Mouse (Mus musculus) kidney, embryonic 15.5 days (tissue): ENCODE results near the gene Egflam. TPM values are rescaled to one million over a fixed set of nuclear protein-coding genes. Genes with fewer than 3 reads are reported as not detected.

ENCODE experiments used
- ATAC-seq: fragments of 200-750 bp; cut with Nextera tagmentation; replicated peaks from 2 replicates; pipeline ENCODE4 v1.8.0; 2017; ENCODE audit warnings: moderate TSS enrichment; ENCODE audit not compliant: low FRiP score
- H3K27ac ChIP-seq: fragments of 300-500 bp; sonication (generic); 2 replicates; pipeline ENCODE4 v1.5.1; 2015; ENCODE audit warnings: mild to moderate bottlenecking, inconsistent platforms
- H3K27me3 ChIP-seq: fragments of 300-500 bp; sonication (generic); 2 replicates; pipeline ENCODE4 v1.6.1; 2015; ENCODE audit warnings: inconsistent platforms
- H3K36me3 ChIP-seq: fragments of 300-500 bp; sonication (generic); 2 replicates; pipeline ENCODE4 v1.6.1; 2015; ENCODE audit warnings: inconsistent platforms
- H3K4me1 ChIP-seq: fragments of 300-500 bp; sonication (generic); 2 replicates; pipeline ENCODE4 v1.6.1; 2015; ENCODE audit warnings: inconsistent platforms
- H3K4me2 ChIP-seq: fragments of 300-500 bp; sonication (generic); 2 replicates; pipeline ENCODE4 v1.6.1; 2015; ENCODE audit warnings: moderate library complexity, mild to moderate bottlenecking, inconsistent platforms
- H3K4me3 ChIP-seq: fragments of 300-500 bp; sonication (generic); replicated peaks from 2 replicates; pipeline ENCODE4 v1.5.1; 2015; ENCODE audit warnings: mild to moderate bottlenecking, inconsistent platforms
- H3K9ac ChIP-seq: fragments of 300-500 bp; sonication (generic); 2 replicates; pipeline ENCODE4 v1.6.1; 2015; ENCODE audit warnings: mild to moderate bottlenecking, inconsistent platforms
- H3K9me3 ChIP-seq: fragments of 300-500 bp; sonication (generic); replicated peaks from 2 replicates; pipeline ENCODE4 v1.6.1; 2016; ENCODE audit warnings: inconsistent platforms
- WGBS: fragments of 180-500 bp; shearing (Covaris S2); methylation state at CpG from one replicate; pipeline ENCODE4 v1.1.7; 2015; ENCODE audit warnings: mixed read lengths; 5-methylcytosine and 5-hydroxymethylcytosine counted together
- polyA plus RNA-seq: library from polyadenylated mRNA; unstranded; fragments of >200 nt; fragmentation: Nextera tagmentation; extraction: Ambion mirVana; gene quantifications from 2 replicates; pipeline ENCODE4 v1.2.1, GENCODE M21; 2015

Gene Egflam
- polyA plus RNA-seq, 1 experiment from 2014 or later = 20.4 TPM

- peaks cover 11% of the 10 kb centered on the region; the same call in 1 of the 2 replicates for H3K4me1 ChIP-seq
- H3K4me3 ChIP-seq = no peak overlapping the region
- H3K27ac ChIP-seq = no peak overlapping the region
- H3K4me2 ChIP-seq = no peak overlapping the region
- no peak for ATAC-seq
- no peaks in the 10 kb centered on the region for H3K27me3 ChIP-seq
- H3K9me3 ChIP-seq = no peaks in the 10 kb centered on the region
- no peak overlapping the region for H3K9ac ChIP-seq
- 85% methylated on average over 8 of the region's 8 CpGs for whole genome bisulfite sequencing
- peaks cover 69% of the 10 kb centered on the region for H3K36me3 ChIP-seq
Observed at GRCm38 (mm10) chr15:7160321-7160720, 237.9 kb downstream of the Egflam start.

DNA sequence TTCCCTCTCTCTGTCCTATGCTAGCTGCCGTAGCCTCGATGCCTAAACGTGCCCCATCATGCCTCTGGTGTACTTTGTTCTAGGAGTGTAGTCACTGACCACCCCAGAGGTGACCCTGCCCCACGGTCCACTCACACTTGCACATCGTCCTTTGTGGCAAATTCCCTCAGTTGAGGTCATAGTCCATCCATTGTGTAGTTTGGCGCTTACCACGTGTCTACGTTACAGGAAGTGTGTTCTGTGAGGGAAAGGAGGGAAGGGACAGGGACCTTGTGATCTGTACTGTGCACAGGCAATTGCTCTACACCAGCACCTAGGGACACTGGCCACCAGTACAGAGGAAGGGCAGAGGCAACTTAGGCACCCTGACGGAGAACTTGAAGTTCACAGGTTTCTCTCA is 238.3 kb downstream of the Egflam start:
- Histone ChIP-seq H3K4me3 (no peak overlapping the region), H3K4me1 (peaks cover 11% of the 10 kb centered on the region), H3K27me3 (no peaks in the 10 kb centered on the region), H3K36me3 (peaks cover 67% of the 10 kb centered on the region), H3K4me2 (no peak overlapping the region), H3K9me3 (no peaks in the 10 kb centered on the region), H3K27ac (no peak overlapping the region), H3K9ac (no peak overlapping the region)
- 87% methylated on average over 9 of the region's 9 CpGs for WGBS
- no peak for ATAC-seq

DNA sequence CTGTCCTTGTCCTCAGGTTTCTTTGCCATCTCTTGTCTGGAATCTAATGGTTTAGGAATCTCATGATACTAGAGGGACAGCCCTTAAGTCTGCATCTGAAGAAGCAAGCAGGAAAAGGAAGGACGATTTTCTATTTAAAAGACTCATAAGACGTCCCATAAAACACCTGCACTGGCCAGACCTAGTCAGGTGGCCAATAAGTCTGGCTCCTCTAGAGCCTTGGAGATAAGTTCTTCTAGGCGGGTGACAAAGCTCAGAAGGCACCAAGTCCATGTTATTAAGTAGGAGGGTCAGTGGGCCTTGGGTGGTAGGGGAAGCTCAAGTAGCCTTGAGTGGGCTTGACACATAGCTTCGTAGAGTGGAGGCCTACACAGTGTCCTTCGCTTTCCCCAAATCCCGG is 240.5 kb downstream of the Egflam start:
- ATAC-seq = no peak
- Histone ChIP-seq H3K4me1 (peaks cover 11% of the 10 kb centered on the region), H3K36me3 (peaks cover 54% of the 10 kb centered on the region), H3K4me3 (no peak overlapping the region), H3K27me3 (no peaks in the 10 kb centered on the region), H3K9me3 (no peaks in the 10 kb centered on the region), H3K4me2 (no peak overlapping the region), H3K27ac (no peak overlapping the region), H3K9ac (no peak overlapping the region)
- whole genome bisulfite sequencing = 91% methylated on average over 6 of the region's 6 CpGs
